Mouse (Mus musculus): ENCODE results near the gene Tbx5.

DNA sequence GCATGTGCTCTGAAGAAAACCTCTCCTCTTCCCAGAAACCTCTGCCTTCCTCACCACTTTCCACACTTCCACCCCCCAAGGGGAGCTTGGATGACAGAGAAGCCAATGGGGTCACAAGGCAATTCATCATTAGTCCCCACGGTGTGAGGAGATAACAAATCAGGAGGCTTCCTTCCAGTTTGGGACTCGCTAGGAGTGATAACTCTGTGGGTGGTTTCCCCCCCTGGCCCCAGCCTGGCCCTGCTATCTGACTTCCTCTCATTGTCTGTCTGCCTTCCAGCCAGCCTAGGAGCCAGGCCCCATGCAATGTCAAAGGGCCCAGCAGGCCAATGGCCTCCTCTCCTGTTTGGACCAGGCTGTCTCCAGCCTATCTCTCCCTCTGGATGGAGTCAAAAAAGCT is 43.0 kb downstream of the Tbx5 start:
- no peak for TF ChIP-seq CTCF (IDR thresholded peaks at IDR 0.05; ENCODE audit: low read depth, low read length)
- no peak for TF ChIP-seq POLR2AphosphoS5 (IDR thresholded peaks at IDR 0.05; ENCODE audit: insufficient replicate concordance, low read depth, low read length)
- TF ChIP-seq TAL1 (conservative IDR thresholded peaks at IDR 0.05; ENCODE audit: low read depth, low read length) = no peak
